ENCODE assay signal across 24 mouse cellular contexts in the genomic region with DNA sequence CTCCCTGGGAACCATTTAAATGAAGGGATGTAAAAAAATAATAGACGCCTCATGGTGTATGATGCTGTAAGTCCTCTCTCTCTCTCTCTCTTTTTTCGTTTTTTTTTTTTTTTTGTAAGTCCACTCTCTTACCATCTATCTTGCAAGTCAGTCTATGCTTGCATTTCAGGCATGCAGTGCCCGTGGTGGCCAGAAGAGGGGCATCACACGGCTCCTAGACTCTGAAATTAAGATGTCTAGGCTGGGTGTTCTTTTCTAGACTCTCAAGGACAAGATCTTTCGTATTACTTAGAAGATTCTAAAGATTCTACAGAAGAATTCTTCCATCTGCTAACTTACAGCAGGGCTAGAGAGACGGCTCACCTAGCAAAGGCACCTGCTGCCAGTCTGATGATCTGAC. TPM values are rescaled to one million over a fixed set of nuclear protein-coding genes. Genes with fewer than 3 reads are reported as not detected.
DNase-seq lines count a peak whose midpoint lies in the region; ATAC-seq and TF ChIP-seq lines count a peak whose summit lies in the region.
"Had no signal": no experiment of that assay in that cellular context is flagged by ENCODE, and none has a peak within 500 bp of the region (broad histone marks: within the 10 kb centered on the region; RNA-seq: fewer than 3 reads in every experiment).

No protein-coding gene starts in this region.

- WGBS in hindbrain, embryonic 13.5 days, result 68% methylated on average over 6 of the region's 6 CpGs

- H3K4me2 ChIP-seq in hindbrain, embryonic 13.5 days, result no peak overlapping the region
- H3K4me2 ChIP-seq: embryonic facial prominence, embryonic 15.5 days; hindbrain, embryonic 14.5 days; intestine, embryonic 15.5 days had no signal

- peak; percentile 26 for TF ChIP-seq CTCF in left cerebral cortex, adult 2 months (IDR thresholded peaks at IDR 0.05)
- TF ChIP-seq CTCF in E14TG2a.4 (conservative IDR thresholded peaks at IDR 0.05; ENCODE audit: low read length), result peak; percentile 33

- H3K9me3 ChIP-seq in E14TG2a.4 (ENCODE audit: low read length), result peaks cover 22% of the 10 kb centered on the region
- no peaks in the 10 kb centered on the region for H3K9me3 ChIP-seq in hindbrain, embryonic 13.5 days
- H3K9me3 ChIP-seq: embryonic facial prominence, embryonic 15.5 days; forebrain, embryonic 10.5 days; heart, embryonic 10.5 days; intestine, embryonic 15.5 days had no signal

- ATAC-seq in megakaryocyte-erythroid progenitor cell, adult 5-6 weeks (replicated peaks; ENCODE audit: low FRiP score, low TSS enrichment, poor library complexity, severe bottlenecking), result 0 out of 2 replicates have a peak, but pooled peaks have one; percentile 72
- ATAC-seq in hindbrain, embryonic 13.5 days (ENCODE audit: low FRiP score), result no peak
- ATAC-seq: activated CD4-positive, CD25-positive, alpha-beta regulatory T cell, adult 4 months; forebrain, embryonic 14.5 days; intestine, embryonic 15.5 days had no signal

- DNase-seq in left cerebral cortex, adult 2 months (ENCODE audit: extremely low spot score in 1 of 2, low spot score in 2 of 2), result no peak
- no peak for DNase-seq in left cerebral cortex, postnatal 10 days (ENCODE audit: extremely low spot score in 1 of 2, low spot score in 2 of 2)
- peak; percentile 77 for DNase-seq in R1 (ENCODE audit: low read depth, low spot score)
- no peak for DNase-seq in heart, adult 11 months
- DNase-seq: adrenal gland, postnatal 14 days; cerebellum, adult 8-10 months; cerebellum, postnatal 14 days; embryo, embryonic 11 days; gastrocnemius, adult 2 months; gastrocnemius, postnatal 36 days; heart, adult 18-20 months; heart, postnatal 14 days had no signal

- no peak overlapping the region for H3K27ac ChIP-seq in left cerebral cortex, adult 2 months
- no peak overlapping the region for H3K27ac ChIP-seq in hindbrain, embryonic 13.5 days
- H3K27ac ChIP-seq: embryonic facial prominence, embryonic 15.5 days; forebrain, embryonic 10.5 days; gastrocnemius, adult 2 months; heart, embryonic 10.5 days; hindbrain, embryonic 14.5 days; intestine, embryonic 15.5 days had no signal

- peaks cover 19% of the 10 kb centered on the region for H3K36me3 ChIP-seq in E14TG2a.4 (ENCODE audit: insufficient read depth, low read length)
- H3K36me3 ChIP-seq in hindbrain, embryonic 13.5 days, result no peaks in the 10 kb centered on the region
- H3K36me3 ChIP-seq: embryonic facial prominence, embryonic 15.5 days; forebrain, embryonic 10.5 days; heart, embryonic 10.5 days; intestine, embryonic 15.5 days had no signal

- no peaks in the 10 kb centered on the region for H3K27me3 ChIP-seq in E14TG2a.4 (ENCODE audit: insufficient read depth, low read length)
- no peaks in the 10 kb centered on the region for H3K27me3 ChIP-seq in hindbrain, embryonic 13.5 days
- H3K27me3 ChIP-seq: embryonic facial prominence, embryonic 15.5 days; intestine, embryonic 15.5 days had no signal

- intact Hi-C loops in left cerebral cortex, adult 2 months (cut with DNase I), result no loop called here
- intact Hi-C loops in left cerebral cortex, postnatal 10 days (cut with DNase I), result no loop called here

- H3K4me1 ChIP-seq in E14TG2a.4 (replicated peaks; ENCODE audit: low read depth, low read length), result peaks cover 60% of the 10 kb centered on the region
- H3K4me1 ChIP-seq in hindbrain, embryonic 13.5 days (replicated peaks), result no peaks in the 10 kb centered on the region
- H3K4me1 ChIP-seq: embryonic facial prominence, embryonic 15.5 days; forebrain, embryonic 10.5 days; heart, embryonic 10.5 days; intestine, embryonic 15.5 days had no signal

- H3K4me3 ChIP-seq in left cerebral cortex, adult 2 months, result no peak overlapping the region
- no peak overlapping the region for H3K4me3 ChIP-seq in E14TG2a.4 (replicated peaks; ENCODE audit: low read length)
- H3K4me3 ChIP-seq in hindbrain, embryonic 13.5 days, result no peak overlapping the region
- H3K4me3 ChIP-seq: embryonic facial prominence, embryonic 15.5 days; erythroblast, embryonic 14.5 days; forebrain, embryonic 10.5 days; gastrocnemius, adult 2 months; heart, embryonic 10.5 days; intestine, embryonic 15.5 days had no signal

- H3K9ac ChIP-seq in hindbrain, embryonic 13.5 days, result no peak overlapping the region
- H3K9ac ChIP-seq: embryonic facial prominence, embryonic 15.5 days; hindbrain, embryonic 14.5 days; intestine, embryonic 15.5 days had no signal

RNA-seq across cellular contexts. Expression of a gene that starts 46.2 kb away (rescaled TPM):
- total RNA-seq in left cerebral cortex, adult 2 months (2021), result 1 to 10 TPM in 1 of 2 experiments, under 1 TPM in 1; 0.93 to 1.4 TPM
- 1 to 10 TPM; 1.4 to 1.7 TPM for total RNA-seq in left cerebral cortex, postnatal 10 days (2021)
- not detected in 2 replicates for total RNA-seq in megakaryocyte-erythroid progenitor cell, adult 5-6 weeks (2014; fragmentation: Nextera tagmentation)
- total RNA-seq in megakaryocyte-erythroid progenitor cell, adult 5-6 weeks (2017), result not detected in 2 replicates
- 0.35 and 0.39 TPM in 2 replicates for polyA plus RNA-seq in hindbrain, embryonic 13.5 days (2015; fragmentation: Nextera tagmentation; extraction: Ambion mirVana)
- total RNA-seq: adrenal gland, postnatal 14 days; common myeloid progenitor, adult 5-6 weeks; gastrocnemius, adult 2 months; gastrocnemius, postnatal 36 days; heart, adult 18-20 months had no signal
- polyA plus RNA-seq: activated CD4-positive, CD25-positive, alpha-beta regulatory T cell, adult 4 months; erythroblast, embryonic 14.5 days; forebrain, embryonic 10.5 days had no signal

RNA-seq across cellular contexts. Expression of a gene that starts 47.4 kb away (rescaled TPM):
- total RNA-seq in left cerebral cortex, adult 2 months (2021), result 100 to 1,000 TPM; 490 to 497 TPM
- 100 to 1,000 TPM; 531 to 541 TPM for total RNA-seq in left cerebral cortex, postnatal 10 days (2021)
- 427 and 468 TPM in 2 replicates for total RNA-seq in megakaryocyte-erythroid progenitor cell, adult 5-6 weeks (2014; fragmentation: Nextera tagmentation)
- total RNA-seq in megakaryocyte-erythroid progenitor cell, adult 5-6 weeks (2017), result 170 and 216 TPM in 2 replicates
- 481 and 487 TPM in 2 replicates for polyA plus RNA-seq in hindbrain, embryonic 13.5 days (2015; fragmentation: Nextera tagmentation; extraction: Ambion mirVana)
